Mouse (Mus musculus) CD8-positive naive resting alpha-beta T cell, adult 57 days (primary cell): Measurements from ENCODE around the gene Creb5. TPM values are rescaled to one million over a fixed set of nuclear protein-coding genes. Genes with fewer than 3 reads are reported as not detected.

Experiments
- total RNA-seq: library from RNA; stranded (reverse); gene quantifications from one replicate; pipeline ENCODE4 v1.2.4, GENCODE M21; 2023

The Creb5 gene
- 0.77 TPM for total RNA-seq

GRCm38 (mm10) chr6:53287038-53287561 is at the start of gene Creb5:
TSS of gene Creb5 (plus strand) at chr6:53287270.

Other genes with a start within 250 kb of the Creb5 start
- gene Jazf1, start 218.6 kb upstream of the Creb5 start, total RNA-seq, result 1.1 TPM